Mouse (Mus musculus) testis, adult 2 months (tissue): ENCODE measurements at regions not wholly inside any gene's neighbourhood (a gene's known extent, or its start where the extent isn't known, plus 50 kb on each side); places are given as distances from the start of the nearest gene placed in this dataset.

Experiments
- H3K27ac ChIP-seq: fragments of 200-500 bp; 2 replicates; pipeline ENCODE4 v1.5.1; 2012; ENCODE audit warnings: low read depth, low read length; ENCODE audit not compliant: control insufficient read depth, insufficient read depth
- H3K27me3 ChIP-seq: fragments of 200-500 bp; 2 replicates; pipeline ENCODE4 v1.6.1; 2012; ENCODE audit warnings: mild to moderate bottlenecking, low read length, moderate library complexity; ENCODE audit not compliant: control insufficient read depth, insufficient read depth
- H3K36me3 ChIP-seq: fragments of 200-500 bp; 2 replicates; pipeline ENCODE4 v1.6.1; 2012; ENCODE audit warnings: mild to moderate bottlenecking, low read length; ENCODE audit not compliant: control insufficient read depth, insufficient read depth
- H3K4me1 ChIP-seq: fragments of 200-500 bp; 2 replicates; pipeline ENCODE4 v1.6.1; 2012; ENCODE audit warnings: low read length; ENCODE audit not compliant: control insufficient read depth, insufficient read depth
- H3K4me3 ChIP-seq: fragments of 200-500 bp; 2 replicates; pipeline ENCODE4 v1.5.1; 2012; ENCODE audit warnings: low read depth, mild to moderate bottlenecking, low read length, moderate library complexity, mixed read lengths; ENCODE audit not compliant: control insufficient read depth
- CTCF ChIP-seq: fragments of 200-500 bp; IDR thresholded peaks from 2 replicates; pipeline ENCODE4 v1.5.1; 2012; ENCODE audit warnings: low read depth, mild to moderate bottlenecking, inconsistent platforms, low read length, moderate library complexity; ENCODE audit not compliant: control insufficient read depth, insufficient read depth, insufficient replicate concordance
- POLR2A ChIP-seq: fragments of 200-500 bp; IDR thresholded peaks from 2 replicates; pipeline ENCODE4 v1.6.1; 2012; ENCODE audit warnings: low read depth, mild to moderate bottlenecking, inconsistent platforms, low read length, moderate library complexity; ENCODE audit not compliant: control insufficient read depth

DNA sequence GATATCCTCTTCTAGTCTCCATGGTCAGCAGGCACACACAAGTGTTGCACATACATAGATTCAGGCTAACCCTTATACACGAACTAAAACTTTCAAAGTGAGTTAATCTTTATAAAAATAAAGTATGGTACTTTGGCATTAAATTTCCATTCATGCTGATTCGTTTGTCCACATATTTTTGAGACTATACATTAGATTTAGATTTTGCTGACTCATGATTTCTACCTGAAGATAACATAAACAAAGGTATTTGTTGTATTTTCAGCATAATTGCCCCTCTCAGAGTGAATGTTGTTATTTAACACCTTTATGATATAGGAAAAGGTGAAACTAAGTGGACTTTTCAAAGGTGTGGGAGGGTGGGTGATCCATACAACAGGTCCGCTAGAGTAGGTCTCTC, 277.2 kb downstream of the Satb1 start:
- no peaks in the 10 kb centered on the region for H3K36me3 ChIP-seq
- no peak overlapping the region for H3K27ac ChIP-seq
- no peak for TF ChIP-seq POLR2A
- TF ChIP-seq CTCF, result no peak
- no peak overlapping the region for H3K4me3 ChIP-seq
- H3K27me3 ChIP-seq, result no peaks in the 10 kb centered on the region
- no peaks in the 10 kb centered on the region; the same call in 1 of the 2 replicates for H3K4me1 ChIP-seq

GRCm38 (mm10) chr17:51554446-51554845, 278.6 kb downstream of the Satb1 start:
- TF ChIP-seq POLR2A (no peak), CTCF (no peak)
- Histone ChIP-seq H3K27ac (no peak overlapping the region), H3K4me1 (no peaks in the 10 kb centered on the region; the same call in 1 of the 2 replicates), H3K4me3 (no peak overlapping the region), H3K27me3 (no peaks in the 10 kb centered on the region), H3K36me3 (no peaks in the 10 kb centered on the region)

DNA sequence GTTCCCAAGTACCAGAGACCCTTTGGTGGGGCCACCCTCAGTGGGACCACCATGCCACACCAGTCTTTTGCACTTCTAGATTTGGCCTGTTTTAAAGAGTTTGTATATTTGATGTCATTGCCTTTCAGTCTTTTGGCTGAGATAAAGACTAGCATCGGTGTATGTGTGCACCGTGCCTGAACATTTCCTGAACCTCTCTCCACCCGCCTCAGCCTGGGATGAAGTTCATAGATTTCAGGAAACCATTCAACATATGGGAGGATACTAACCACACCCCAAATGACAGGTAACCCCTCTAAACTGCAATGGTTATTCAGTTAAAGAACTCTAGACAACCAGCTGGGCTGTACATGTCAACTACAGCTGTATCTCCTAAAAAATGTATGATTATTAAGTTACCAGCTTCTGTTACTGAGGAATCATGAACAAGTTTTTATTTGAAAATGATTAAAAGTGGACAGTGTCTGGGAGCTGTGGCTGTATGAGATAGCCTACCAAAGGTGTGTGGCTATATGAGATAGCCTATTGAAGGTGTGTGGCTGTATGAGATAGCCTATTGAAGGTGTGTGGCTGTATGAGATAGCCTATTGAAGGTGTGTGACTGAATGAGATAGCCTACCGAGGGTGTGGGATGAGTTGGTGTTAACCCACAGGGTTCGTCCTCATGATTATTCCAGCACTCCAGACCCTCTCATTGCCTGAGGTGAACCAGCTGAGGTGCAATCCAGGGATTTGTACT, 280.6 kb downstream of the Satb1 start:
- no peak overlapping the region for H3K4me3 ChIP-seq
- H3K4me1 ChIP-seq, result no peaks in the 10 kb centered on the region
- no peak for TF ChIP-seq CTCF
- TF ChIP-seq POLR2A, result no peak
- H3K27me3 ChIP-seq, result no peaks in the 10 kb centered on the region
- H3K27ac ChIP-seq, result no peak overlapping the region
- no peaks in the 10 kb centered on the region for H3K36me3 ChIP-seq

- Histone ChIP-seq H3K4me1 (no peaks in the 10 kb centered on the region), H3K4me3 (no peak overlapping the region), H3K27ac (no peak overlapping the region), H3K27me3 (no peaks in the 10 kb centered on the region), H3K36me3 (no peaks in the 10 kb centered on the region)
- no peak for TF ChIP-seq POLR2A
- TF ChIP-seq CTCF, result no peak
Observed at GRCm38 (mm10) chr17:51546999-51547398, 286.1 kb downstream of the Satb1 start.

DNA sequence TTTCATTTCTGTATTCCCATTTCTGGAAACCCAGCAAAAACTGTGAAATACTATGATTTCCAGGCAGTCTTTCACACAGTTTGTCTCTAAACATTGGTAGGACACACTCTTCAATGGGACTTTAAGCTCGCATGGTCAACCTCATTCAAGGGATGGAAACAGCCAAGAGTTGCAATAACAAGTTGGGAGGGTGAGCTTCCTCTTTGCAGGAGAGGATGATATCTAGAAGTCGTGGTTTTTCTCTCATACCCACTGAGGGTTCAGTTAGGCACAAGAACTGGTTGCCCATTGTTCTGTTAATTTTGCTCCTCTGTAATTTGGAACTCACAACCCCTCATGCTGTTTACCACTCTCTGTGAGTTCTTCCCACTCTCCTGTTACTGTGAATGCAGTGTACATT, 290.5 kb downstream of the Satb1 start:
- H3K27me3 ChIP-seq, result no peaks in the 10 kb centered on the region
- H3K36me3 ChIP-seq, result no peaks in the 10 kb centered on the region
- TF ChIP-seq POLR2A (no peak), CTCF (no peak)
- no peak overlapping the region for H3K27ac ChIP-seq
- H3K4me3 ChIP-seq, result no peak overlapping the region
- no peaks in the 10 kb centered on the region for H3K4me1 ChIP-seq

DNA sequence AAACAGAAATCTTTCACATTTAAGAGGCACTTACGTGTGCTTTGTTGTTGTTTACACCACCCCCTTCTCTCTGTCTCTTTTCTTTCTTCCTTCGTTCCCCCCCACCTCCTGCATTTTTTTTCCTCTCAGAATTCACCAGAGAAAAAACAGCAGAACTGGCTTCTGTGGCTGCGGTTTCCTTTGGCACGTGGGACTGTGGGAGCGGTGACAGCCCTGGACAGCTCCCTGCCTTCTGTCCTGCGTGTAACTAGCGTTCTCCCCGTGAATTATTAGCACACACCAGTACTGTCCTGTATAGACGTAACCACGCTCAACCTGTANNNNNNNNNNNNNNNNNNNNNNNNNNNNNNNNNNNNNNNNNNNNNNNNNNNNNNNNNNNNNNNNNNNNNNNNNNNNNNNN, 298.4 kb downstream of the Satb1 start:
- no peaks in the 10 kb centered on the region for H3K36me3 ChIP-seq
- TF ChIP-seq POLR2A (no peak), CTCF (no peak)
- H3K4me3 ChIP-seq, result no peak overlapping the region
- peaks cover 8% of the 10 kb centered on the region for H3K4me1 ChIP-seq
- no peaks in the 10 kb centered on the region for H3K27me3 ChIP-seq
- H3K27ac ChIP-seq, result no peak overlapping the region

- no peak overlapping the region for H3K4me3 ChIP-seq
Observed at GRCm38 (mm10) chr17:51534270-51534669, 298.8 kb downstream of the Satb1 start.

DNA sequence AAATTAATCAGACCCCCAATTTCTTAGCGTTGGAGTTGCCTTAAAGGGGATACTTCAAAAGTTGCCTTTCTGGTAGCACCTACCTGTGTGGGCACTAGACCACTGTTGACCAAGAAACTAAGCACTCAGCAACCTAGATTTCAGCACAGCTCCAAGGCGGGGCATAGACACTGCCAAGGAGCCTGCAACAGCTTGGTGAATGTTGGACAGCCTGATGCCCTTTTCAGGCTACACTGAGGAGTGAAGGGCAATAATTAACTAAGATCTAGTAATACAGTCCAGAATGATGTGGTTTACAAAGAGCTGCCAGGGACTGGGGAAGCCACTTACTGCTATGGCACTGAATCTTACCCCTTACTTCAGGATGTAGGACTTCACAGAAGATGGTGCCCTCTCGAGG, 304.9 kb downstream of the Satb1 start:
- no peak overlapping the region for H3K4me3 ChIP-seq
- no peak overlapping the region for H3K27ac ChIP-seq
- TF ChIP-seq POLR2A, result no peak
- no peak for TF ChIP-seq CTCF
- H3K36me3 ChIP-seq, result no peaks in the 10 kb centered on the region
- H3K4me1 ChIP-seq, result no peaks in the 10 kb centered on the region
- H3K27me3 ChIP-seq, result no peaks in the 10 kb centered on the region

More at GRCm38 (mm10) chr17:51534270-51534669, 298.8 kb downstream of the Satb1 start:
- TF ChIP-seq POLR2A, result no peak
- no peak for TF ChIP-seq CTCF
- Histone ChIP-seq H3K27me3 (no peaks in the 10 kb centered on the region), H3K27ac (no peak overlapping the region), H3K4me1 (peaks cover 8% of the 10 kb centered on the region), H3K36me3 (no peaks in the 10 kb centered on the region)
